Mouse (Mus musculus) small intestine, adult 2 months (tissue): ENCODE measurements around the gene Itga9. TPM values are rescaled to one million over a fixed set of nuclear protein-coding genes. Genes with fewer than 3 reads are reported as not detected.
A peak's percentile ranks its signal among the peaks of the same experiment; 100 is the strongest.

Experiments
- H3K27ac ChIP-seq: fragments of 200-500 bp; 2 replicates; pipeline ENCODE4 v1.5.1; 2012; ENCODE audit warnings: low read depth, low read length, control low read depth, inconsistent platforms; ENCODE audit not compliant: insufficient read depth
- H3K27me3 ChIP-seq: fragments of 200-500 bp; 2 replicates; pipeline ENCODE4 v1.6.1; 2012; ENCODE audit warnings: mild to moderate bottlenecking, moderate library complexity, low read length, inconsistent platforms; ENCODE audit not compliant: control insufficient read depth, insufficient read depth
- H3K36me3 ChIP-seq: fragments of 200-500 bp; 2 replicates; pipeline ENCODE4 v1.6.1; 2012; ENCODE audit warnings: mild to moderate bottlenecking, low read length, control low read depth, inconsistent platforms; ENCODE audit not compliant: control insufficient read depth, insufficient read depth
- H3K4me1 ChIP-seq: fragments of 200-500 bp; 2 replicates; pipeline ENCODE4 v1.6.1; 2012; ENCODE audit warnings: low read length, inconsistent platforms, mixed read lengths; ENCODE audit not compliant: control insufficient read depth, insufficient read depth, insufficient read length
- H3K4me3 ChIP-seq: fragments of 200-500 bp; 2 replicates; pipeline ENCODE4 v1.5.1; 2012; ENCODE audit warnings: low read depth, mild to moderate bottlenecking, control low read depth, inconsistent platforms, low read length, moderate library complexity
- CTCF ChIP-seq: fragments of 200-500 bp; IDR thresholded peaks from 2 replicates; pipeline ENCODE4 v1.5.1; 2012; ENCODE audit warnings: low read depth, mild to moderate bottlenecking, control low read depth, inconsistent platforms, low read length, moderate library complexity, mixed read lengths; ENCODE audit not compliant: insufficient replicate concordance, insufficient read length; ENCODE audit errors: extremely low read depth
- POLR2A ChIP-seq: fragments of 200-500 bp; IDR thresholded peaks from 2 replicates; pipeline ENCODE4 v1.6.1; 2012; ENCODE audit warnings: low read depth, mild to moderate bottlenecking, control low read depth, inconsistent platforms, low read length, moderate library complexity
- WGBS: fragments of 180-500 bp; shearing (Covaris S2); methylation state at CpG from one replicate; pipeline ENCODE4 v1.1.7; 2018; 5-methylcytosine and 5-hydroxymethylcytosine counted together
- polyA plus RNA-seq: library from polyadenylated mRNA; depleted of rRNA; stranded (reverse); fragments of >200 nt; gene quantifications from 2 replicates; pipeline ENCODE4 v1.2.3, GENCODE M21; 2012

Itga9 gene
- polyA plus RNA-seq, 1 experiment = 8.0 TPM

GRCm38 (mm10) chr9:118701791-118702190 lies 95.3 kb downstream of the Itga9 start:
- H3K27me3 ChIP-seq = no peaks in the 10 kb centered on the region
- no peaks in the 10 kb centered on the region for H3K36me3 ChIP-seq
- TF ChIP-seq POLR2A (no peak), CTCF (no peak)
- no peak overlapping the region for H3K4me3 ChIP-seq
- 0 out of 2 replicates have a peak overlapping the region, but pooled peaks have one; percentile 2 for H3K27ac ChIP-seq
- WGBS = 83% methylated on average over 2 of the region's 2 CpGs
- no peaks in the 10 kb centered on the region for H3K4me1 ChIP-seq

GRCm38 (mm10) chr9:118703146-118703545 lies 96.7 kb downstream of the Itga9 start:
- no peak for TF ChIP-seq POLR2A
- no peak for TF ChIP-seq CTCF
- H3K27me3 ChIP-seq = no peaks in the 10 kb centered on the region
- H3K4me3 ChIP-seq = no peak overlapping the region
- WGBS = 93% methylated on average over 3 of the region's 3 CpGs
- no peaks in the 10 kb centered on the region for H3K4me1 ChIP-seq
- H3K27ac ChIP-seq = no peak overlapping the region
- H3K36me3 ChIP-seq = no peaks in the 10 kb centered on the region

- 25% methylated on average over 14 of the region's 14 CpGs for WGBS
- no peak for TF ChIP-seq POLR2A
- no peak for TF ChIP-seq CTCF
- no peak overlapping the region for H3K27ac ChIP-seq
Measured at GRCm38 (mm10) chr9:118705381-118706074, 99.0 kb downstream of the Itga9 start.

GRCm38 (mm10) chr9:118706176-118706975 lies 99.9 kb downstream of the Itga9 start:
- no peak for TF ChIP-seq CTCF
- no peak for TF ChIP-seq POLR2A
- 44% methylated on average over 18 of the region's 18 CpGs for WGBS
- no peaks in the 10 kb centered on the region for H3K4me1 ChIP-seq
- no peaks in the 10 kb centered on the region for H3K36me3 ChIP-seq
- H3K27me3 ChIP-seq = no peaks in the 10 kb centered on the region
- 0 out of 2 replicates have a peak overlapping the region, but pooled peaks have one; percentile 3 for H3K27ac ChIP-seq
- no peak overlapping the region for H3K4me3 ChIP-seq

More at GRCm38 (mm10) chr9:118705381-118706074, 99.0 kb downstream of the Itga9 start:
- H3K4me3 ChIP-seq = no peak overlapping the region
- H3K36me3 ChIP-seq = no peaks in the 10 kb centered on the region
- no peaks in the 10 kb centered on the region for H3K27me3 ChIP-seq
- no peaks in the 10 kb centered on the region for H3K4me1 ChIP-seq

GRCm38 (mm10) chr9:118710625-118711024 lies 104.1 kb downstream of the Itga9 start:
- no peak for TF ChIP-seq CTCF
- TF ChIP-seq POLR2A = no peak
- Histone ChIP-seq H3K27ac (no peak overlapping the region), H3K4me1 (peaks cover 2% of the 10 kb centered on the region; the same call in 1 of the 2 replicates), H3K4me3 (no peak overlapping the region), H3K27me3 (no peaks in the 10 kb centered on the region), H3K36me3 (no peaks in the 10 kb centered on the region)
- WGBS = 28% methylated on average over 9 of the region's 9 CpGs

- Histone ChIP-seq H3K27me3 (no peaks in the 10 kb centered on the region), H3K36me3 (no peaks in the 10 kb centered on the region), H3K27ac (no peak overlapping the region), H3K4me3 (no peak overlapping the region), H3K4me1 (peaks cover 2% of the 10 kb centered on the region; the same call in 1 of the 2 replicates)
- WGBS = 85% methylated on average over 11 of the region's 11 CpGs
- TF ChIP-seq POLR2A = no peak
- no peak for TF ChIP-seq CTCF
Measured at GRCm38 (mm10) chr9:118711749-118712148, 105.3 kb downstream of the Itga9 start.

- no peak overlapping the region for H3K27ac ChIP-seq
- H3K4me1 ChIP-seq = peaks cover 2% of the 10 kb centered on the region; the same call in 1 of the 2 replicates
- no peak overlapping the region for H3K4me3 ChIP-seq
- H3K27me3 ChIP-seq = no peaks in the 10 kb centered on the region
- TF ChIP-seq CTCF (no peak), POLR2A (no peak)
- WGBS = 49% methylated on average over 8 of the region's 8 CpGs
- H3K36me3 ChIP-seq = no peaks in the 10 kb centered on the region
Measured at GRCm38 (mm10) chr9:118713515-118713914, 107.0 kb downstream of the Itga9 start.
